In genomic region chr6:7983646-7983979, GRCm38 (mm10) we compare ENCODE assay signal across 8 mouse cellular contexts.
DNase-seq lines count a peak whose midpoint lies in the region; ATAC-seq and TF ChIP-seq lines count a peak whose summit lies in the region.

No protein-coding gene starts in this region.

- H3K4me3 ChIP-seq in embryonic fibroblast, embryonic 13.5 days (ENCODE audit: insufficient read depth, low read length) = peak overlapping the region; percentile 35
- H3K4me3 ChIP-seq in hindbrain, embryonic 10.5 days = peak overlapping the region; percentile 41
- H3K4me3 ChIP-seq in limb, embryonic 15.5 days = peak overlapping the region; percentile 30
- peak overlapping the region; percentile 25; the same call in 1 of the 2 replicates for H3K4me3 ChIP-seq in midbrain, embryonic 15.5 days

- H3K9ac ChIP-seq in limb, embryonic 15.5 days = no peak overlapping the region
- H3K9ac ChIP-seq in midbrain, embryonic 15.5 days = no peak overlapping the region

- H3K36me3 ChIP-seq in hindbrain, embryonic 10.5 days = no peaks in the 10 kb centered on the region
- no peaks in the 10 kb centered on the region for H3K36me3 ChIP-seq in limb, embryonic 15.5 days
- H3K36me3 ChIP-seq in midbrain, embryonic 15.5 days (replicated peaks) = no peaks in the 10 kb centered on the region

- no peak for TF ChIP-seq POLR2A in embryonic fibroblast, embryonic 13.5 days (IDR thresholded peaks at IDR 0.05; ENCODE audit: low read depth, low read length)

- peak; percentile 55; the same call in 1 of the 2 replicates for TF ChIP-seq CTCF in embryonic fibroblast, embryonic 13.5 days (IDR thresholded peaks at IDR 0.05; ENCODE audit: borderline replicate concordance, insufficient read depth, low read length)

- H3K4me2 ChIP-seq in limb, embryonic 15.5 days = peak overlapping the region; percentile 35; the same call in 1 of the 2 replicates
- peak overlapping the region; percentile 36 for H3K4me2 ChIP-seq in midbrain, embryonic 15.5 days

- H3K27me3 ChIP-seq in hindbrain, embryonic 10.5 days (ENCODE audit: insufficient read depth, poor library complexity, severe bottlenecking) = no peaks in the 10 kb centered on the region
- no peaks in the 10 kb centered on the region for H3K27me3 ChIP-seq in limb, embryonic 15.5 days
- H3K27me3 ChIP-seq in midbrain, embryonic 15.5 days (replicated peaks) = no peaks in the 10 kb centered on the region

- no peak for DNase-seq in cerebellum, adult 11-12 months
- DNase-seq in adrenal gland, postnatal 14 days = peak; percentile 79
- peak; percentile 59 for DNase-seq in hindbrain, embryonic 10.5 days (ENCODE audit: low spot score)
- peak; percentile 30 for DNase-seq in testis, postnatal 14 days (ENCODE audit: low spot score)

- no peaks in the 10 kb centered on the region for H3K4me1 ChIP-seq in embryonic fibroblast, embryonic 13.5 days (ENCODE audit: control insufficient read depth, insufficient read depth, low read length)
- H3K4me1 ChIP-seq in hindbrain, embryonic 10.5 days (replicated peaks) = no peaks in the 10 kb centered on the region
- H3K4me1 ChIP-seq in limb, embryonic 15.5 days = no peaks in the 10 kb centered on the region
- H3K4me1 ChIP-seq in midbrain, embryonic 15.5 days = no peaks in the 10 kb centered on the region

- 26% methylated on average over 7 of the region's 7 CpGs for WGBS in hindbrain, embryonic 10.5 days
- 31% methylated on average over 7 of the region's 7 CpGs for WGBS in limb, embryonic 15.5 days
- 30% methylated on average over 7 of the region's 7 CpGs for WGBS in midbrain, embryonic 15.5 days

- H3K9me3 ChIP-seq in hindbrain, embryonic 10.5 days = no peaks in the 10 kb centered on the region
- H3K9me3 ChIP-seq in limb, embryonic 15.5 days = no peaks in the 10 kb centered on the region
- H3K9me3 ChIP-seq in midbrain, embryonic 15.5 days = no peaks in the 10 kb centered on the region

- 0 out of 2 replicates have a peak, but pooled peaks have one; percentile 22 for ATAC-seq in cerebellum, adult (ENCODE audit: insufficient number of reproducible peaks, low FRiP score, low TSS enrichment)
- ATAC-seq in limb, embryonic 15.5 days (ENCODE audit: insufficient number of reproducible peaks, low FRiP score, low TSS enrichment, low read depth) = no peak
- ATAC-seq in midbrain, embryonic 15.5 days (replicated peaks) = peak; percentile 54

- no peak overlapping the region for H3K27ac ChIP-seq in embryonic fibroblast, embryonic 13.5 days (ENCODE audit: insufficient read depth, low read length)
- H3K27ac ChIP-seq in hindbrain, embryonic 10.5 days = no peak overlapping the region
- no peak overlapping the region for H3K27ac ChIP-seq in limb, embryonic 15.5 days
- no peak overlapping the region for H3K27ac ChIP-seq in midbrain, embryonic 15.5 days
